Mouse (Mus musculus) urinary bladder, postnatal 36 days (tissue): ENCODE measurements around the gene Fam126a.

Source experiments
- DNase-seq, 2 experiments: peaks; one replicate each; pipeline ENCODE4 v3.0.0; 2022; ENCODE audit warnings: low spot score in 2 of 2, mixed read lengths in 1 of 2

Gene Fam126a

GRCm38 (mm10) chr5:24030579-24030969 lies at the start of gene Fam126a:
TSS of gene Fam126a (minus strand) at chr5:24030690.
- peak; percentile 80 to 95 for DNase-seq

DNA sequence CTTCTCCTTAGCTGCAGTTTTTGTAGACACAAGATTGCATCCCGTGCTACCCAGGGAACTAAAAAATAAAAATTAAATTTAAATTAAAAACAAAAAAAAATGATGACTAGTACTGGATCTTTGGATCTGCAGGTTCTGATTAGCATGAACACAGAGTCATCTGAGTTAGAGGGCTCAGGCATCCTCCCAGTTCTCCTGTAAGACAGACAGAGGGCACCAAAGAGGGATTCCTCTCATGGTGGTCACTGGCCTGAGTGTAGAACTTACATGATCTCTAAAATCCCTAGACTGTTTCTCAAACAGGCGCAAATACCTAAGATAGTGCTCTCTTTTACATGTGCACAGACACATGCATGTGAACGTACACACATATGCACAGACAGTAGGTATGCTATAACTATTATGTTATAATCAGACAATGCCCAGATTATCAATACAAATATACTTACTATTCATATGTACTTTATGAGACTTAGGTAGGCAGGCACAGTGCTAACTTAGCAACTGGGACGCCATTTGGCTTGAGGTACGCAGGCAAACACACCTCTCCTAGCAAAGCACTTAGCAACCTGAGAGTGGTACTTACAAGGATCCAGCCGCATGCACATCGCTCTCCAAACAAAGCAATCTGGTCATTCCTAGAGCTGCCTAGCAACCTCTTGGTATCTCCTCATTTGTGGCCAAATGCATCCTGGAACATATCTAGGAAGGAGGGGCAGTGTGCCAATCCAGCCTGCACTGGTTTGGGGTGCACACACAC lies 48.1 kb upstream of the Fam126a start:
- no peak for DNase-seq

DNA sequence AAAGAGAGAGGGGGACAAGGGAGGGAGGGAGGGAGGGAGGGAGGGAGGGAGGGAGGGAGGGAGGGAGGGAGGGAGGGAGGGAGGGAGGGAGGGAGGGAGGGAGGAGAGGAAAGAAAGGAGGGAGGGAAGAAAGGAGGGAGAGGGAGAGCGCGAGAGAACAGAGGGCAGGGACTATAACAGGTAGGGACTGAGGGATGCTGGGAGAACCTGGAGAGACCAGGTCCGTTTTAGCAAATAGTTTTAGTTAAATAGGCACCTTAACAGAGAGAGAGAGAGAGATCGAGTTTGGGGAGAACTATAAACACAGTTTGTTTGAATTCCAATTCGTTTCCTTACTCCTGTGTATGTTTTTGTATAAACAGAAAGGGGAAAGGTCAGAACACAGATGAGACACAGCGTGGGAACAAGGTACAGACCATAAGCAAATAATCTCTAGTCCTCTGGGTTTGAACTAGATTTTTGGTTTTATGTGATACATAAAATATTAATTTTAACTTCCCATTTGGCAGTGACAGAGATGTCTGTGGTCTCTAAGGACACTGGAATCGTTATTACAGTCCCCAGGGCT lies 47.3 kb upstream of the Fam126a start:
- no peak for DNase-seq

GRCm38 (mm10) chr5:24076986-24077718 lies 46.7 kb upstream of the Fam126a start:
- DNase-seq: peak; percentile 51 to 80

DNA sequence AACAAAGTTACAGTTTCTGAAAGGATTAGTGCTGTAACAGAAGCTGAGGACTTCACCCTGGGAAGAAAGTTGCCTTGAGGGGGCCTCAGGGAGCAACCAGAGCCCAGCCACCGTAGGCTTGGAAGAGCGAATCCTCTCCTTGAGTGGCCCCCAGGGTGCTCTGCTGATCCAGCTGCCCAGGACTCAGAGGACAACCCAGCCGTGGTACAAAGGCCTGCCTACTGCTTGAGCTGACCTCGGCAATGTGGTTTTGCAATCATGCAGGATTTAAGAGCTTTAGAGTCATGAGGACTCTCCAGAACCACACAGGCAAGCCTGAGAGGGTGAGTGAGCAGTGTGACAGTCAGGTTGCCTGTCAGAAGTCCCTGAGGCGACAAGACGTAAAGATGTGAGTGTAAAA lies 41.5 kb upstream of the Fam126a start:
- no peak for DNase-seq

DNA sequence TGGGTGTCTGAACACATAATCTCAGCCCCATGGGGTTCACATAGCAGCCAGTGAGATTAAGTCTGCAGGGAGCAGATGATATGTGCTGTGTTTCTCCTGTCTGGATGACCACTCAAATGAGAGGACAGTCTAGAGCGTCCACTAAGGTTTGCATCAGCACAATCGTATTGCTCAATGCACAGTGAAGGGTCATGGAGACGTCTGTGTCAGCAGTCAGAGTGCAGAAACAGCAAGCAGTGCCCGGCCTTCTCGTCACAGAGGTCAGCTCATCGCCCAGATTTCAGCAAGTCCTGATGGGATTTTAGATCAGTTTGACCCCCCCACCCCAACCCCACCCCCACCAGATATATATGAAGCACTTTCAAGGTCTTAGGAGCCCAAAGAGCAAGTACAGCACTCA lies 38.5 kb upstream of the Fam126a start:
- DNase-seq: peak in 1 of 2 experiments; percentile 16

GRCm38 (mm10) chr5:24063545-24063944 lies 33.1 kb upstream of the Fam126a start:
- no peak for DNase-seq

DNA sequence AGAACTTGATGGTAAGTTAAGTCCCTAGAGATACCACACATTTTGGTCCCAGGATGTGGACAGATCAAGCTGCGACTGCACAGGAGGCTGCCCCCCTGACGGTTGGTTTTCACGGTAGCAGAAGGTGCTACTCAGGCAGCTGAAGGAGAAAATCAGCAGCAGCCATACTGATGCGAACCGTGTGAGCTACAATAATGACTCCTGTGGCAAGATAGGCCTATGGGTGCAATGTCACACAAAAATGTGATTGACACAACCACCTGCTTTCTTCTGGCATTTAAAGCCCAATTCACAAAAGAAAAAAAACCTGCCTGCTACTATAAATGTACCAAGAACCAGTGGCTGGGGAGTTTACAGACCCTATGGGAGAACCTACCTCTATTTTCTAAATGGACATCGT lies 32.5 kb upstream of the Fam126a start:
- no peak for DNase-seq

DNA sequence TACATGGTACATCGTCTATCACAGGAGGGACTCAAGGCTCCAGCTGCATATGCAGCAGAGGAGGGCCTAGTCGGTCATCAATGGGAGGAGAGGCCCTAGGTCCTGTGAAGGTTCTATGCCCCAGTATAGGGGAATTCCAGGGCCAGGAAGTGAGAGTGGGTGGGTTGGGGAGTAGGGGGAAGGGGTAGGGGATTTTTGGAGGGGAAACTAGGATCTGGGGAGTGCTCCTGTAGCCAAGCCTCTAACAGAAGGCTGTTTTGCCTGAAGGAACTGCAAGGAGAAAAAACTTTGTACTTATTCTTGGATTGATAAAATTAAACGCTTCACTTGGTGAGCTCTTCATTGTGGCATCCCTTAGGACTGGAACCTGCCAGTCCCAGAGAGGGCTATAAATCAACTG lies 30.5 kb upstream of the Fam126a start:
- no peak for DNase-seq

DNA sequence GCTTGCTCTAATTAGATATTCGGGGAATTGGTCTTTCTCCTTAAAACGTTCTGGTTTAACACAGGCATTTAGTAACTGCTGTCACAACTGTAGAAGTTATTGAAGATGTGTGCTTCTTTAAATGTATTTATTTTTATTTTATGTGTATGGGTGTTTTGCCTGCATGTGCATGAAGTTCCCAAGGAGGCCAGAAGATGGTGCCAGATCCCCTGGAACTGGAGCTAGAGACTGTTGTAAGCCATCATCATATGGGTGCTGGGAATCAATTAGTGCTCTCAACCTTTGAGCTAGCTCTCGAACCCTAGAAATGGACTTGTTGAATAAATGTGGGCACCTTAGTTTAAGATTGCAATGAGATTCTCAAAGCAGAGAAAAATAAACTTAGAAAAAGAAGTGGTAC lies 27.1 kb upstream of the Fam126a start:
- DNase-seq: no peak

DNA sequence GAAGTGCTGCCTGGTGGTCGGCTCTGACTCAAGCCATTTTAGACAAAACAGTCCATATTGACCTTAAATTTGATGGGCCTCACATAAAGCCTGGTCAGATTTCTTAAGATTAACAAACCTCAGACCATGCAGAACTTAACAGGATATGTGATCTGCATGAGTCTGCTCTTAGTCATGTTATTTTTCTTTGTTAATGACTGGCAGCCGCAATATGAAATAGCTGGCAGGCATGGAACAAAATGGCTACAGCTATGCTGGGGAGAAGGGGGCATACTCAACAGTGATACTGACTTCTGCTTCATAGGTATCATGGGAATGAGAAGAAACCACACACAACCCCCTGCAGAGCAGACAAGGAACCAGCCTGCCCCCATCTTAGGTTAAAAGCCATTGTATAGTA lies 26.4 kb upstream of the Fam126a start:
- DNase-seq: no peak

DNA sequence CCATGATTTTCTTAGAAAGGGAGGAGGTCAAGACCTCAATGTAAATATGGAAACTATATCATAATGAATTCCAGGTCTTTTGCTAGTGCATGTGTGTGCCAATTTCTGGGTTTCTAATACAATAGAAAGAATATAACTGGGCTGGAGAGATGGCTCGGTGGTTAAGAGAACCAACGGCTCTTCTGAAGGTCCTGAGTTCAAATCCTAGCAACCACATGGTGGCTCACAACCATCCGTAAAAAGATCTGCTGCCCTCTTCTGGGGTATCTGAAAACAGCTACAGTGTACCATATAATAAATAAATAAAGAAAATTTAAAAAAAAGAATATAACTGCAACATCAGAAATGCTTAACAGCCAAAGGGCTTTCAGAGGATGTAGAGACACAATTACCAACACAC lies 23.9 kb upstream of the Fam126a start:
- no peak for DNase-seq

DNA sequence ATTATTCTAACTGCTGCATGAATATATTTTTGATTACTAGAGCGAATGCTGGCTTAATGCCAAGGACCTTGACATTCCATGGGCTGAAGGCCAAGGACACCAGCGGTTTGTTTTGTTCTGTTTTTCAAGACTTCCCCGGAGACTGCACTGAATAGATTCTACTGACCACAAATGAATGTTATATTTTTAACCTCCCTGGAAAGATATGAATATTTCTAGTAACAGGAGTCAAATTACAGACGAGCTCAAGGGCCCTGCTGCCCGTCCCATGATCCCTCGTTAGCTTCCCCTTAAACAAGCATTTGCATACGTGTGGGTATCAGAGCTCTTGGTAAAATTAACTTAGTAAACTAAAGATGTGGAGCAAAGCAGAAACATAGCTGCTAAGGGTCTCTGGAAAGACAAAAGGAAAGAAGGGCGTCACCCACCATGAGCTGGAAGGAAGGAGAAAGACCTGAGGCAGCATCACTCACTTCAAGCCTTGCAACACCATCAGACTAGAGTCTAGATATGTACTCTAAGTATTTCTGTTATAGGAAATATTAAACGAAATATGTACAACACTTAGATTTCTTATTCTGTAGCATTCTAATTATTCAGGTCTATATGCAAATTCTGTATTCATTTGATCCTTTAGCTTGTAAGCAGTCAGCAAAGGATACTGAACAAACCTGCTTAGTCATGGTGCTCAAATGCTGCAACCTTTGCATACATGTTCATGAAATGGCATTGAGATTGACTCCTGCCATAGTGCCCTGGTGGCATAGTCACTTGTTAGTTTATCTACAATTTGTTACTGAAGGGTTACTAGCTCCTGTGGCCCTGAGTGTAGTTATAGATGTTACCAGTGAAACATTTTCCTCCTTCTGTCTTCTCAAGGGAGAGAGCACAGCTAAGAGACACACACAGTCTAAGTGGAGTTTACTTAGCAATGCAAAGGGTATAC lies 23.0 kb upstream of the Fam126a start:
- no peak for DNase-seq

GRCm38 (mm10) chr5:24051755-24052675 lies 21.5 kb upstream of the Fam126a start:
- no peak for DNase-seq

- DNase-seq: no peak
Measured at GRCm38 (mm10) chr5:24047821-24048220, 17.3 kb upstream of the Fam126a start.

DNA sequence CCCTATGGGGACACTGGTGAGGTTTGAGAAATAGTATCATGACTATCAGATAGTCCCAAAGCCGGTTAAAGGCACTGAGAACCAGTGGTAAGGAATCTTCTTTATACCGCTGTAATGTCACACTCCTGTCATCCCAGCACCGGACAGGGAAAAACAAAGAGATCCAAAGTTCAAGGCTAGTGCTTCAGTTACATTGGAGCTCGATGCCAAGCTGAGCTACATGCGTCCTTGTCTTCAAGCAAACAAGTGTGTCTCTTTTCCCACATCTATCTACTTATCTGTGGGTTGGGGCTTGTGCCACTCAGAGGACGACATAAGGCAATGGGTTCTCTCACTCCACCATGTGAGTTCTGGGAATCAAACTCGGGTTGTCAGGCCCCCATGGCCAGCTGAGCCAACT lies 16.5 kb upstream of the Fam126a start:
- DNase-seq: no peak

DNA sequence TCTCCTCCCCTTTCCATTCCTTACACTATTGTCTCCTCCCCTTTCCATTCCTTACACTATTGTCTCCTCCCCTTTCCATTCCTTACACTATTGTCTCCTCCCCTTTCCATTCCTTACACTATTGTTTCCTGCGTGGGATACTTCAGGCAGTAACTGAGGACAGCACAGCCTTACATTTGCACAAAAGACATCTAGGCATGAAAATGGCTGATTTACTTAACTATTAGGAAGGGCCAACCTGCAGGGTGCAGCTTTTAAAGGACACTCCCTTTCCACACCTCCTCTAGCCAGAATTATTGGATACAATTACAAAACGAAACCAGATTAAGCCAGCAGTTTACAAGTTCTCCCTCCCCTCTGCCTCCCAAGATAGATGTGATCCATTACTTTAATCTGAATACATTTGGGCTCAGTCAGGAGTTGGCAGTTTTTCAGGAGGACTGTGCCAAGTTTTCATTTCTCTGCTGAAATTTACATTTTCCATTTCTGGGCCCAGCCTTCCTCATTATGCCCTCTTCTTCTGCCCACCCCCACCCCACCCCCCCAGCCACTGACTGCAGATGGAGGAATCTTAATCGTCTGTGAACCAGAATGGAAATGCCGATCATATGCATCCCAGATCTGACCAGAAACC lies 15.6 kb upstream of the Fam126a start:
- no peak for DNase-seq

DNA sequence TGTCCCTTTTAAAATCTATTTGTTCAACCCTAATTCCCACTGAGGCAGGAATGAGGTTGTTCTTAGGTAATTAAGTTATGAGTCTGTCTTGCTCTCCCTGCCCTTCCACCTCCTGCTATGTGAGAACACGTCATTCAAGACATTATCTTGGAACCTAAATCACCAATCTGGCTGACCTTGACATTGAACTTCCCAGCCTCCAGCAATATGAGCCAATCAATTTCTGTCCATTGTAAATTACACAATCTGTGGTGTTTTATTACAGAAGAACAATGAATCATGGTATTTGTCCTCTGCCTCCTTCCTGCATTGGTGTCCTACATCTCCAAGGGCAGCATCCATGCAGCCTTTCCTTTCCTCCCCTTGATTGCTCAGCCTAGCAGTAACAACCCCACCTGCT lies 13.9 kb upstream of the Fam126a start:
- no peak for DNase-seq

DNA sequence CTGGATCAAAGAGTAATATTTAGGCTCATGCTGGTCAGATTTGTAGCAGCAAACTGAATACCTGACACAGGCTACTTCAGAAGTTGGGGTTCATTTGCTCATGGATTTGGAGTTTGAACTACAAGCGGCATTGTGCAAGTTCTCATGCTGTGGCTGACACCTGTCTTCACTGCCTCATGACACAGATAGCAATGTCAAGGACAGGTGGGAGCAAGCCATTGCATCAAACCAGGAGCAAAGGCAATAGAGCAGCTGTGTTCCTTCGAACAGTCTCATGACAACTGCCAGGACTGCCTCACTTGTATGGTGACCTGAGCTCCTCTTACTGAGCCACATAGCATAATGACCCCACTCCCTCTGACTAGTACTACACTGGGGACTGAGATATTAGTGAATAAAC lies 12.9 kb upstream of the Fam126a start:
- no peak for DNase-seq

DNA sequence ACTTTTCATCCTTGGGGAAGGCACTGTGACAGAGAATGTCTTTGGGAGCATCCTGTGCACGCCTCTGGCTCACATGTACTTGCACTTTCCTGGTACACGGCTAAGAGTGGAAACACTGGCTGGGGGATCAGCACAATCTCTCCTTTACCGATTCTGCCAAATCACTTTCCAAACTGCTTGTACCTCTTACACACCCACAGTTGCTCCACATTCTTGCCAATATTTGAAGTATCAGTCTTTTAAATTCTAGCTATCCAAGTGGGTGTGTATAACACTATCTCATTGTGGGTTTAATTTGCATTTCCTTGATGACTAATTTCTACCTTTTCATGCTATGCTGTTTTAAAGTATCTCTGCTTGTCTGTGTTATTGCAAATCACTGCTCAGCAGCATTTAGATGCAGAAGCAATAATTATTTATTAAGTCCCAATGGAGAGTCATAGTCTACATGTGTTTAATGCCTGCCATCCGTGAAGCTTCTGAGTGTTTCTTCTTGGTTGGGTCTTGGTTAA lies 10.9 kb upstream of the Fam126a start:
- no peak for DNase-seq
